Mouse (Mus musculus) CH12.LX (cell line): ENCODE measurements around the gene Plcg1. TPM values are rescaled to one million over a fixed set of nuclear protein-coding genes. Genes with fewer than 3 reads are reported as not detected.

Source experiments
- DNase-seq: peaks from one replicate; pipeline ENCODE4 v3.0.0-alpha.2; 2013; ENCODE audit errors: extremely low read depth
- H3K27ac ChIP-seq: 2 replicates; pipeline ENCODE4 v1.5.1; 2012; ENCODE audit warnings: low read depth, mild to moderate bottlenecking, control low read depth, moderate library complexity; ENCODE audit not compliant: insufficient read depth
- H3K27me3 ChIP-seq: replicated peaks from 2 replicates; pipeline ENCODE3; 2012; ENCODE audit warnings: inconsistent platforms
- H3K36me3 ChIP-seq, 2 experiments: replicated peaks in 1 of 2; 2 replicates each; pipeline versions ENCODE3 to v1.6.1; 2012; ENCODE audit warnings: inconsistent platforms in 1 of 2, low read length in 1 of 2, mild to moderate bottlenecking in 1 of 2, mixed read lengths in 1 of 2, moderate library complexity in 1 of 2; ENCODE audit not compliant: control insufficient read depth in 1 of 2, insufficient read depth in 1 of 2
- H3K4me1 ChIP-seq, 2 experiments: 2 replicates each; pipeline ENCODE4 v1.6.1; 2012; ENCODE audit warnings: inconsistent platforms in 1 of 2, moderate library complexity in 1 of 2; ENCODE audit not compliant: insufficient read depth in 2 of 2, control insufficient read depth in 1 of 2
- H3K4me2 ChIP-seq: 2 replicates; pipeline ENCODE4 v1.6.1; 2012; ENCODE audit warnings: low read depth, mild to moderate bottlenecking, control low read depth; ENCODE audit not compliant: poor library complexity, insufficient read depth, severe bottlenecking
- H3K4me3 ChIP-seq, 3 experiments: fragments of 150-350 bp in 1 of 3; sonication (generic) in 1 of 3; replicated peaks in 1 of 3; 2 replicates each; pipeline versions ENCODE3 to v1.5.1; 2011 to 2012; ENCODE audit warnings: low read depth in 2 of 3, low read length in 2 of 3, mild to moderate bottlenecking in 2 of 3, moderate library complexity in 2 of 3, control low read depth in 1 of 3, improper control_type of control experiment in 1 of 3, inconsistent platforms in 1 of 3, mixed read lengths in 1 of 3; ENCODE audit not compliant: poor library complexity in 1 of 3
- H3K79me2 ChIP-seq: replicated peaks from 2 replicates; pipeline ENCODE4 v1.6.1; 2012; ENCODE audit warnings: mild to moderate bottlenecking, moderate library complexity; ENCODE audit not compliant: control insufficient read depth, poor library complexity, insufficient read depth, severe bottlenecking; ENCODE audit errors: extremely low read depth
- H3K9ac ChIP-seq: 2 replicates; pipeline ENCODE4 v1.6.1; 2012; ENCODE audit warnings: low read depth, mild to moderate bottlenecking, control low read depth, moderate library complexity; ENCODE audit not compliant: insufficient read depth
- H3K9me3 ChIP-seq: replicated peaks from 2 replicates; pipeline ENCODE3; 2012; ENCODE audit warnings: low read length, inconsistent platforms, mixed read lengths
- BHLHE40 ChIP-seq: IDR thresholded peaks from 2 replicates; pipeline ENCODE4 v1.6.1; 2011; ENCODE audit warnings: mild to moderate bottlenecking, low read depth, low read length, improper control_type of control experiment
- CHD1 ChIP-seq: IDR thresholded peaks from 2 replicates; pipeline ENCODE4 v1.6.1; 2012; ENCODE audit warnings: low read depth, low read length, improper control_type of control experiment, inconsistent platforms
- CHD2 ChIP-seq: IDR thresholded peaks from 2 replicates; pipeline ENCODE4 v1.6.1; 2011; ENCODE audit warnings: low read length, improper control_type of control experiment
- CTCF ChIP-seq, 2 experiments: IDR thresholded peaks in 1 of 2; conservative IDR thresholded peaks in 1 of 2; 2 replicates each; pipeline ENCODE4 v1.5.1; 2011 to 2012; ENCODE audit warnings: low read depth in 2 of 2, low read length in 2 of 2, improper control_type of control experiment in 1 of 2, inconsistent platforms in 1 of 2, mild to moderate bottlenecking in 1 of 2, moderate library complexity in 1 of 2
- ELF1 ChIP-seq: IDR thresholded peaks from 2 replicates; pipeline ENCODE4 v1.6.1; 2014; ENCODE audit warnings: low read depth, mild to moderate bottlenecking, inconsistent platforms, low read length, improper control_type of control experiment
- EP300 ChIP-seq: IDR thresholded peaks from 2 replicates; pipeline ENCODE4 v1.6.1; 2011; ENCODE audit warnings: low read length, improper control_type of control experiment
- ETS1 ChIP-seq: conservative IDR thresholded peaks from 2 replicates; pipeline ENCODE4 v1.6.1; 2012; ENCODE audit warnings: low read depth, mild to moderate bottlenecking, inconsistent platforms, low read length, improper control_type of control experiment, moderate library complexity
- GABPA ChIP-seq: IDR thresholded peaks from 2 replicates; pipeline ENCODE4 v1.6.1; 2012; ENCODE audit warnings: low read depth, low read length, improper control_type of control experiment, inconsistent platforms; ENCODE audit not compliant: insufficient replicate concordance
- HCFC1 ChIP-seq: IDR thresholded peaks from 2 replicates; pipeline ENCODE4 v1.6.1; 2012; ENCODE audit warnings: low read depth, mild to moderate bottlenecking, inconsistent platforms, low read length, improper control_type of control experiment
- IRF4 ChIP-seq: IDR thresholded peaks from 2 replicates; pipeline ENCODE4 v1.6.1; 2014; ENCODE audit warnings: low read depth, mild to moderate bottlenecking, inconsistent platforms, low read length, improper control_type of control experiment
- JUN ChIP-seq: IDR thresholded peaks from 2 replicates; pipeline ENCODE4 v1.6.1; 2011; ENCODE audit warnings: low read depth, mild to moderate bottlenecking, low read length, improper control_type of control experiment, moderate library complexity; ENCODE audit not compliant: insufficient read depth
- JUND ChIP-seq: conservative IDR thresholded peaks from 2 replicates; pipeline ENCODE4 v1.6.1; 2011; ENCODE audit warnings: low read depth, low read length, improper control_type of control experiment
- KAT2A ChIP-seq: IDR thresholded peaks from 2 replicates; pipeline ENCODE4 v1.6.1; 2012; ENCODE audit warnings: low read length, improper control_type of control experiment, inconsistent platforms; ENCODE audit not compliant: insufficient replicate concordance
- MAZ ChIP-seq: IDR thresholded peaks from 2 replicates; pipeline ENCODE4 v1.6.1; 2012; ENCODE audit warnings: low read depth, mild to moderate bottlenecking, inconsistent platforms, low read length, improper control_type of control experiment, moderate library complexity
- MEF2A ChIP-seq: IDR thresholded peaks from 2 replicates; pipeline ENCODE4 v1.6.1; 2014; ENCODE audit warnings: low read depth, mild to moderate bottlenecking, inconsistent platforms, low read length, improper control_type of control experiment, borderline replicate concordance
- MYC ChIP-seq: IDR thresholded peaks from 2 replicates; pipeline ENCODE4 v1.6.1; 2011; ENCODE audit warnings: low read depth, mild to moderate bottlenecking, improper control_type of control experiment, low read length
- NELFE ChIP-seq: IDR thresholded peaks from 2 replicates; pipeline ENCODE4 v1.6.1; 2011; ENCODE audit warnings: low read depth, low read length, improper control_type of control experiment
- NRF1 ChIP-seq: IDR thresholded peaks from 2 replicates; pipeline ENCODE4 v1.6.1; 2014; ENCODE audit warnings: low read depth, mild to moderate bottlenecking, inconsistent platforms, low read length, improper control_type of control experiment, moderate library complexity
- POLR2A ChIP-seq: IDR thresholded peaks from 2 replicates; pipeline ENCODE4 v1.6.1; 2011; ENCODE audit warnings: low read depth, mild to moderate bottlenecking, improper control_type of control experiment, low read length
- POLR2AphosphoS2 ChIP-seq: IDR thresholded peaks from 2 replicates; pipeline ENCODE4 v1.6.1; 2011; ENCODE audit warnings: low read depth, low read length, improper control_type of control experiment
- RCOR1 ChIP-seq: conservative IDR thresholded peaks from 2 replicates; pipeline ENCODE4 v1.6.1; 2012; ENCODE audit warnings: low read depth, mild to moderate bottlenecking, inconsistent platforms, low read length, improper control_type of control experiment
- SIN3A ChIP-seq: IDR thresholded peaks from 2 replicates; pipeline ENCODE4 v1.6.1; 2012; ENCODE audit warnings: low read length, improper control_type of control experiment, inconsistent platforms
- TBP ChIP-seq: conservative IDR thresholded peaks from 2 replicates; pipeline ENCODE4 v1.6.1; 2011; ENCODE audit warnings: low read depth, low read length, improper control_type of control experiment
- TCF12 ChIP-seq: IDR thresholded peaks from 2 replicates; pipeline ENCODE4 v1.6.1; 2014; ENCODE audit warnings: low read depth, mild to moderate bottlenecking, inconsistent platforms, low read length, improper control_type of control experiment
- USF1 ChIP-seq: IDR thresholded peaks from 2 replicates; pipeline ENCODE4 v1.6.1; 2014; ENCODE audit warnings: low read depth, mild to moderate bottlenecking, inconsistent platforms, low read length, improper control_type of control experiment
- USF2 ChIP-seq: conservative IDR thresholded peaks from 2 replicates; pipeline ENCODE4 v1.6.1; 2011; ENCODE audit warnings: low read depth, low read length, improper control_type of control experiment
- ZC3H11A ChIP-seq: IDR thresholded peaks from 2 replicates; pipeline ENCODE4 v1.6.1; 2012; ENCODE audit warnings: low read depth, mild to moderate bottlenecking, inconsistent platforms, low read length, improper control_type of control experiment
- ZKSCAN1 ChIP-seq: IDR thresholded peaks from 2 replicates; pipeline ENCODE4 v1.6.1; 2012; ENCODE audit warnings: low read depth, inconsistent platforms, low read length, improper control_type of control experiment, borderline replicate concordance
- ZMIZ1 ChIP-seq: IDR thresholded peaks from 2 replicates; pipeline ENCODE4 v1.6.1; 2012; ENCODE audit warnings: low read depth, mild to moderate bottlenecking, inconsistent platforms, low read length, improper control_type of control experiment
- dilution Hi-C: fragments of 300-500 bp; cut with MboI; formaldehyde crosslinking; loops from 2 replicates; pipeline ENCODE4 v1.14.3; 2020; ENCODE audit warnings: low sequenced_read_pairs; ENCODE audit not compliant: extremely low pct_unique_long_range_greater_than_20kb, extremely low pct_ligation_motif_present
- in situ Hi-C: fragments of 300-500 bp; cut with MboI; formaldehyde crosslinking; loops from 3 replicates; pipeline ENCODE4 v1.14.3; 2019; ENCODE audit warnings: low sequenced_read_pairs, low pct_ligation_motif_present, low pct_unique_long_range_greater_than_20kb, mixed read lengths
- polyA plus RNA-seq: library from polyadenylated mRNA; unstranded; fragments of >175 nt; gene quantifications from 2 replicates; pipeline ENCODE4 v1.2.1, GENCODE M21; 2012; ENCODE audit warnings: low read depth; ENCODE audit not compliant: insufficient read length
- total RNA-seq, 2 experiments: library from RNA; depleted of rRNA; stranded (reverse); fragments of 300-350 nt in 1 of 2; fragments of >200 nt in 1 of 2; gene quantifications; 2 replicates each; pipeline ENCODE4 v1.2.3; 2012 to 2014

The Plcg1 gene
- total and polyA plus RNA-seq, 3 experiments: 15.5 to 28.1 (median 17.6) TPM

- peaks cover 12 to 55% of the 10 kb centered on the region in 2 experiments for H3K36me3 ChIP-seq
- peaks cover 15 to 59% of the 10 kb centered on the region in 2 experiments for H3K4me1 ChIP-seq
- H3K27ac ChIP-seq: no peak overlapping the region
- H3K27me3 ChIP-seq: no peaks in the 10 kb centered on the region
- H3K9me3 ChIP-seq: peaks cover 2% of the 10 kb centered on the region
- DNase-seq: no peak
- H3K79me2 ChIP-seq: no peaks in the 10 kb centered on the region
- H3K4me3 ChIP-seq: no peak overlapping the region
- in situ Hi-C loops (no loop called here), dilution Hi-C loops (no loop called here)
- H3K9ac ChIP-seq: no peak overlapping the region
- no peak overlapping the region for H3K4me2 ChIP-seq
- no peak for TF ChIP-seq NRF1
- no peak for TF ChIP-seq EP300
- TF ChIP-seq JUN: no peak
- TF ChIP-seq POLR2AphosphoS2: no peak
- no peak for TF ChIP-seq USF1
- TF ChIP-seq ELF1: no peak
- no peak for TF ChIP-seq ZMIZ1
- no peak for TF ChIP-seq TCF12
- TF ChIP-seq CHD2: no peak
- no peak for TF ChIP-seq BHLHE40
- no peak for TF ChIP-seq MYC
- no peak for TF ChIP-seq USF2
- no peak for TF ChIP-seq CTCF (conservative IDR thresholded peaks at IDR 0.05 in 1 of 2, IDR thresholded peaks at IDR 0.05 in 1 of 2; ENCODE audit: low read depth in 2 of 2, low read length in 2 of 2)
- no peak for TF ChIP-seq TBP
- no peak for TF ChIP-seq GABPA
- no peak for TF ChIP-seq KAT2A
- no peak for TF ChIP-seq MAZ
- no peak for TF ChIP-seq POLR2A
These were observed 14.4 kb downstream of the Plcg1 start for GRCm38 (mm10) chr2:160745497-160745896.

GRCm38 (mm10) chr2:160746637-160747036 is 15.5 kb downstream of the Plcg1 start:
- Histone ChIP-seq H3K9me3 (peaks cover 2% of the 10 kb centered on the region), H3K27ac (no peak overlapping the region), H3K4me1 (peaks cover 11 to 48% of the 10 kb centered on the region in 2 experiments), H3K4me2 (no peak overlapping the region), H3K27me3 (no peaks in the 10 kb centered on the region), H3K4me3 (no peak overlapping the region), H3K79me2 (no peaks in the 10 kb centered on the region), H3K9ac (no peak overlapping the region), H3K36me3 (peaks cover 17 to 65% of the 10 kb centered on the region in 2 experiments)
- in situ Hi-C loops (no loop called here), dilution Hi-C loops (no loop called here)
- no peak for TF ChIP-seq RCOR1
- TF ChIP-seq ETS1: no peak
- no peak for TF ChIP-seq NRF1
- TF ChIP-seq HCFC1: no peak
- no peak for TF ChIP-seq ZMIZ1
- TF ChIP-seq NELFE: no peak
- TF ChIP-seq SIN3A: no peak
- no peak for TF ChIP-seq CHD1
- TF ChIP-seq ELF1: no peak
- TF ChIP-seq IRF4: no peak
- no peak for TF ChIP-seq KAT2A
- no peak for TF ChIP-seq USF2
- TF ChIP-seq JUN: no peak
- no peak for TF ChIP-seq MEF2A
- no peak for TF ChIP-seq CHD2
- no peak for TF ChIP-seq ZC3H11A
- no peak for TF ChIP-seq JUND
- TF ChIP-seq ZKSCAN1: no peak
- DNase-seq: no peak
